Mouse (Mus musculus) myocyte (in vitro differentiated cells): ENCODE data around the gene Heatr4.
A peak's percentile ranks its signal among the peaks of the same experiment; 100 is the strongest.

Source experiments
- CEBPB ChIP-seq: IDR thresholded peaks from 2 replicates; pipeline ENCODE4 v1.6.1; 2011; ENCODE audit warnings: mild to moderate bottlenecking, moderate library complexity; ENCODE audit not compliant: poor library complexity, insufficient read depth, severe bottlenecking
- E2F4 ChIP-seq: IDR thresholded peaks from one replicate; pipeline ENCODE4 v1.6.1; 2011; ENCODE audit warnings: mild to moderate bottlenecking, control low read depth, moderate library complexity; ENCODE audit not compliant: insufficient read depth
- MAX ChIP-seq: IDR thresholded peaks from one replicate; pipeline ENCODE4 v1.6.1; 2011; ENCODE audit warnings: low read depth, mild to moderate bottlenecking, control low read depth
- MYOD1 ChIP-seq, 3 experiments: IDR thresholded peaks; one replicate each; pipeline ENCODE4 v1.6.1; 2011; ENCODE audit warnings: control low read depth in 2 of 3, low read depth in 2 of 3, mild to moderate bottlenecking in 2 of 3, moderate library complexity in 1 of 3; ENCODE audit not compliant: insufficient read length in 2 of 3, control insufficient read depth in 1 of 3
- MYOG ChIP-seq, 3 experiments: IDR thresholded peaks; one replicate each; pipeline ENCODE4 v1.6.1; 2011; ENCODE audit warnings: control low read depth in 2 of 3, low read depth in 2 of 3, mild to moderate bottlenecking in 2 of 3; ENCODE audit not compliant: insufficient read length in 2 of 3, control insufficient read depth in 1 of 3, insufficient read depth in 1 of 3
- POLR2A ChIP-seq: IDR thresholded peaks from one replicate; pipeline ENCODE4 v1.6.1; 2011; ENCODE audit warnings: low read depth, mild to moderate bottlenecking, control low read depth, moderate library complexity; ENCODE audit not compliant: insufficient read length
- POLR2AphosphoS2 ChIP-seq: IDR thresholded peaks from one replicate; pipeline ENCODE4 v1.6.1; 2011; ENCODE audit warnings: low read depth, control low read depth; ENCODE audit not compliant: insufficient read length
- SRF ChIP-seq: IDR thresholded peaks from one replicate; pipeline ENCODE4 v1.6.1; 2011; ENCODE audit warnings: low read depth; ENCODE audit not compliant: control insufficient read depth, insufficient read length
- TCF12 ChIP-seq: IDR thresholded peaks from one replicate; pipeline ENCODE4 v1.6.1; 2011; ENCODE audit warnings: mild to moderate bottlenecking, control low read depth; ENCODE audit not compliant: poor library complexity, insufficient read depth, severe bottlenecking
- TCF3 ChIP-seq: IDR thresholded peaks from one replicate; pipeline ENCODE4 v1.6.1; 2011; ENCODE audit warnings: low read depth, control low read depth; ENCODE audit not compliant: insufficient read length
- USF1 ChIP-seq: IDR thresholded peaks from one replicate; pipeline ENCODE4 v1.6.1; 2011; ENCODE audit warnings: low read depth, mild to moderate bottlenecking, control low read depth, moderate library complexity

DNA sequence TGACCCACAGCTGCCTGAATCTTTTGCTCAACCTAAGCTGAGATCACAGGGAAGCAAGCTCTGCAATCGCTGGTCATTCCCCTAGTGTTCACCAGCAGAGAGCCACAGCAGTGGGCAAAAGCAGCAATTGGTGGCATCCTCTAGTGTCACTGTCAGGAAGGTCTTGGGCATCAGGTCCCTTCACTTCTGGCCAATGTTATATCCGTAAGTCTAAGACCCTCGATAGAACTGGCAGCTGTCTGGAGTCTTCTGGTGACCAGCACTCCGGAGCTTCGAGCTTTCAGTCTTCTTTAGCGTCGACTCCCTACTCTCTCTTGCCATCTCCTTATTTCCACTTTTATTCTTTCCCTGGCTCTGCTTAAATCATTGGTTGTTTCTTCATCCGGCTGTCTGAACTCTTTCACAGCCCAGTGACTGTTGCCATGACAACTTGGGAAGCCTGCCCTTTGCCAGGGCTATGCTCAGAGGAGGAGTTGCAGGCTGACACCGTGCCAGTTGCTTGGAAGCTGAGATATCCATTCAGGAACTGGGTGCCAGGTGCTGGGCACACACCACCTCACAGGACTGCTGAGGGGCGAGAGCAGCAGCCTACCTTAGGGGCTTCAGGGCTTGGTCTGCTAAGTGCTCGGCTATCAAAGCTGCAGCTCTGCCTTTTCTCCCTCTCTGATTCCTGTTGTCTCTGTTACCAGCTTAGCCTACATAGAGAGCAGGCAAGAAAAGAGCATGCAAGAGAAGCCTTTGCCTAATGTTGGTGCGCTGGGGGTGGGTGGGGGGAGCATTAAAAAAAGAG, 26.8 kb upstream of the Heatr4 start:
- TF ChIP-seq USF1 (no peak), POLR2A (no peak), MYOD1 (IDR thresholded peaks at IDR 0.05; ENCODE audit: control insufficient read depth in 1 of 3, insufficient read length in 2 of 3, low read depth in 2 of 3) (peak in 1 of 3 experiments; percentile 15), SRF (no peak), TCF12 (no peak), E2F4 (no peak), MYOG (IDR thresholded peaks at IDR 0.05; ENCODE audit: control insufficient read depth in 1 of 3, insufficient read depth in 1 of 3, insufficient read length in 2 of 3, low read depth in 2 of 3) (no peak), CEBPB (no peak), POLR2AphosphoS2 (no peak), MAX (no peak), TCF3 (no peak)
